Mouse (Mus musculus): ENCODE results near the gene Cav1. TPM values are rescaled to one million over a fixed set of nuclear protein-coding genes. Genes with fewer than 3 reads are reported as not detected.

Gene Cav1
- polyA plus RNA-seq, 1 experiment from 2014 or later, result 36.1 TPM

Other genes with a start within 250 kb of the Cav1 start
- 12.3 and 38.0 TPM in 2 replicates for gene Tes, start 241.2 kb upstream of the Cav1 start, polyA plus RNA-seq (2016; fragmentation: Nextera tagmentation; extraction: Ambion mirVana)
- 7.4 and 10.0 TPM in 2 replicates for gene Cav2, start 25.1 kb upstream of the Cav1 start, polyA plus RNA-seq (2016; fragmentation: Nextera tagmentation; extraction: Ambion mirVana)
- gene Met, start 157.5 kb downstream of the Cav1 start, polyA plus RNA-seq (2016; fragmentation: Nextera tagmentation; extraction: Ambion mirVana), result 1.6 and 3.5 TPM in 2 replicates